Mouse (Mus musculus) kidney, embryonic 16.5 days (tissue): ENCODE results near the gene Aff3. TPM values are rescaled to one million over a fixed set of nuclear protein-coding genes. Genes with fewer than 3 reads are reported as not detected.
"Not testable (repeated sequence)": the region's sequence is repeated elsewhere in the genome, so short reads cannot be mapped to it uniquely, and the experiment has no call there.

Source experiments
- ATAC-seq: fragments of 200-750 bp; cut with Nextera tagmentation; 2 replicates; pipeline ENCODE4 v1.8.0; 2017; ENCODE audit warnings: moderate TSS enrichment; ENCODE audit not compliant: low FRiP score, low TSS enrichment
- H3K27ac ChIP-seq: fragments of 300-500 bp; sonication (generic); 2 replicates; pipeline ENCODE4 v1.5.1; 2014; ENCODE audit warnings: low read length
- H3K27me3 ChIP-seq: fragments of 300-500 bp; sonication (generic); 2 replicates; pipeline ENCODE4 v1.6.1; 2014; ENCODE audit warnings: low read length, control low read depth, mixed read lengths; ENCODE audit not compliant: insufficient read depth
- H3K36me3 ChIP-seq: fragments of 300-500 bp; sonication (generic); 2 replicates; pipeline ENCODE4 v1.6.1; 2014; ENCODE audit warnings: low read length, control low read depth, mixed read lengths; ENCODE audit not compliant: insufficient read depth
- H3K4me1 ChIP-seq: fragments of 300-500 bp; sonication (generic); 2 replicates; pipeline ENCODE4 v1.6.1; 2014; ENCODE audit warnings: low read length, control low read depth, mixed read lengths; ENCODE audit not compliant: insufficient read depth
- H3K4me2 ChIP-seq: fragments of 300-500 bp; sonication (generic); replicated peaks from 2 replicates; pipeline ENCODE4 v1.6.1; 2014; ENCODE audit warnings: low read depth, low read length
- H3K4me3 ChIP-seq: fragments of 300-500 bp; sonication (generic); 2 replicates; pipeline ENCODE4 v1.5.1; 2014; ENCODE audit warnings: mild to moderate bottlenecking, low read length
- H3K9ac ChIP-seq: fragments of 300-500 bp; sonication (generic); replicated peaks from 2 replicates; pipeline ENCODE4 v1.6.1; 2014; ENCODE audit warnings: low read length
- H3K9me3 ChIP-seq: fragments of 300-500 bp; sonication (generic); 2 replicates; pipeline ENCODE4 v1.6.1; 2016; ENCODE audit warnings: low read length, control low read depth
- WGBS: fragments of 180-500 bp; shearing (Covaris S2); extraction: QIAGEN DNeasy Blood & Tissue Kit; methylation state at CpG from one replicate; pipeline ENCODE4 v1.1.7; 2014; 5-methylcytosine and 5-hydroxymethylcytosine counted together
- polyA plus RNA-seq: library from polyadenylated mRNA; unstranded; fragments of >200 nt; fragmentation: Nextera tagmentation; extraction: Ambion mirVana; gene quantifications from 2 replicates; pipeline ENCODE4 v1.2.1, GENCODE M21; 2015

Gene Aff3
- polyA plus RNA-seq, 1 experiment from 2014 or later = 4.0 TPM

DNA sequence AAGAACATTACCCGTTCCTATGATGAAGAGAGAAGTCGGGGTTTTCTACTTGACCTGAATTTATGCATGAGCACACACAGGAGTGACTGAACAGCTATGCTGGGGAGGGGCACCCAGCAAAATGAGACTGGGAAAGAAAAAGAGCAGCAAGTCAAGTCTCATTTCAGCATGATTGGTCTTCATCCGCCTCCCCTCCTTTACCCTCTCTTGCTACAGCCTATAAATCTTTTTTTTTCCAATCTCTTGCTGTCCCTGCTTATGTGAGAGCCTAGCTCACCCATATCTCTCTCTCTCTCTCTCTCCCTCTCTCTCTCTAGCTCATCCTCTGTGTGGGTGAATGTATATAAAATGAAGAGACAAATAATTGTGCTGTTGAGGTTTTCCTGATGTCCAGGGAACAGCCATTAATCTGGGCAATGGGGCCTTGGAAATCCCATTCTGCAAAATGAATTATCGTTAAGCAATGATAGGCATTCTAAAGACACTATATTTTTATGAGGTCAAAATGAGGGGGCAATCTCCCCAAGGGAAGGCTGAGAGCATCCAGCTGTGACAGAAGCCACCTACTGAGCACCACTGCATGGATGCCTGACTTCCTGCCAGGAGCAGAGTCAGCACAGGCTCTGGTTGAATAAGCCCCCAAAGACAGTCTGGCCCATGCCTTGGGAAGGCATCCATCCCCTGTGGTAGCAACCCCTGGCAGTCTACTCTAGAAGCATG is 224.8 kb downstream of the Aff3 start:
- H3K9ac ChIP-seq = no peak overlapping the region
- peak overlapping the region; percentile 87 for H3K27ac ChIP-seq
- peaks cover 64% of the 10 kb centered on the region for H3K4me1 ChIP-seq
- ATAC-seq = peak; percentile 96
- H3K4me3 ChIP-seq = no peak overlapping the region
- H3K36me3 ChIP-seq = no peaks in the 10 kb centered on the region
- no peaks in the 10 kb centered on the region for H3K9me3 ChIP-seq
- peak overlapping the region; percentile 36 for H3K4me2 ChIP-seq
- no peaks in the 10 kb centered on the region for H3K27me3 ChIP-seq
- 10% methylated on average over 4 of the region's 4 CpGs for WGBS

DNA sequence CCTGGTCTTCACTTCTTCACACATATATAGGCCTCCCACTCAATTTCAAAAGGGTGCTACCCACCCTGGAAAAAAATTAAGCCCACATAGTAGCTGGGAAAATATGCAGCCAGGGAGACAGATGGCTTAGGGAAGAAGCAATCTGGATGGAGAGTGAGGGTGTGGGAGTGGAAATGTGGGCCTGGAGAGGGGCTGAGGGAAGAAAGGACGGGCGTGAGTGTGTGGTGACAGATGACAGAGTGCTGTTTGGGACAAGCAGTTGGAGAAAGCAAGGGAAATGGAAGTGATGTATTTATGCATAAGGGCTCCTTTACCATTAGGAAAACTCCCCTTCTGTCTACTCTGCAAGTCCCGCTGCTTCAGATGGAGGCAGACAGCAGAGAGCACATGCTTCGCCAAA is 226.3 kb downstream of the Aff3 start:
- Histone ChIP-seq H3K9ac (no peak overlapping the region), H3K27ac (peak overlapping the region; percentile 60; the same call in 1 of the 2 replicates), H3K4me3 (no peak overlapping the region), H3K36me3 (no peaks in the 10 kb centered on the region), H3K4me2 (no peak overlapping the region; the same call in 1 of the 2 replicates), H3K9me3 (no peaks in the 10 kb centered on the region), H3K4me1 (peaks cover 61% of the 10 kb centered on the region), H3K27me3 (no peaks in the 10 kb centered on the region)
- ATAC-seq = no peak
- 22% methylated on average over 4 of the region's 4 CpGs for WGBS

DNA sequence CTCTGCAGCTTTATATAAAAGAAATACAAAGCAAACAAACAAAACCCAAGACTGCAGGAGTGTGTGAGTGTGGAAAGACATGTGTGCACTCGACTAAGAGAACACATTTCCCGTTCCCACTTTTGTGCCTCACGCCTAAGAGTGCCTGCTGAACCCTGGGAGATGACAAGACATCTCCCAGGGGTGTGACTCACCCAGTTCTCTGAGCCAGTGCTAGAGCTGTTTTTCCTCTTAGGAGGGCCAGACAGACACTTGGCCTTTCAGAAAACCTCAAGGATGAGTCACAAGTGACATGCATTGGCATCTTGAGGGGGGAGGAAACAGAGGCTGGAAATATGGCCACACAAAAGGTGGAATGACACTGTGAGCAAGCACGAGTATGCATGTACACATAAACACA is 227.1 kb downstream of the Aff3 start:
- Histone ChIP-seq H3K27ac (no peak overlapping the region), H3K9ac (no peak overlapping the region), H3K36me3 (no peaks in the 10 kb centered on the region), H3K4me3 (no peak overlapping the region), H3K4me2 (no peak overlapping the region), H3K9me3 (no peaks in the 10 kb centered on the region), H3K27me3 (no peaks in the 10 kb centered on the region), H3K4me1 (peaks cover 55% of the 10 kb centered on the region)
- 59% methylated on average over 4 of the region's 4 CpGs for WGBS
- ATAC-seq = no peak

DNA sequence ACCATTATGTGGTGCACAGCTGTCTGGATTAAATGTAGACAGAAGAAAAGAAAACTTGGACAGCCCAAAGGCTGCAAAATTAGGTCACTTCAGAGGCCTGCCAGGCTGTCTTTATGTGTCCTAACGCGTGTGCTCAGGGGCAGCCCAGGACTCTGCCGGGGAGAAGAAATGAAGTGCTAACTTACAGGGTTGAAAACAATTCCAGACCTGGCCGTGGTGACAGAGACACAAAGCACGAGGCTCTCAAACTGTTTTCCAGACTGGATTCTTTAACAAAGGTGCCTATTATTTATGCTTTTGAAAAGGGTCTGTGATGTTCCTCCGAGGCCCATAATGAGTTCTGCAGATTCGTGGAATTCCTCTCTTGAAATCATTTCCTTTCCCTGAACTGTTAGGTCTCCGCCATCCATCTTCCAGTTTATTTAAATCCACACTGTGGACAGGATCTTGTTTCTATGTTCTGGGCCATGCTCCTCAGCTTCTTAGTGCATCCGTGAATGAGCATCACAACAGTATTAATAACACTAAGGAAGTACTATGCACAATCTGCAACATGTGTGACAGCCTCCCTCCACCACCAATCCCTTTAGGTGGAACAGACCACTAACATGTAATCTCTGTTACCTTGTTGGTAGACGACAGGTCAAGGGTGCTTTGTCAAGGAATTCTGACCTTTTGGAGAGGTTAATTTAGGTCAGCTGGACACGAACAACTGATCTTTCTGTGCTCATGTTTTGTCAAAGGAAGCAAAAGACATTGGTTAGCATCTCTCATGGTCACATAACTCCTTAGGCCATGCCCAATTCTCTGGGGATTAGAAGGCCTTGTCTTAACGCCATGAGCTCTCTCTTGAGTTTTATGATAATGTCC is 228.0 kb downstream of the Aff3 start:
- no peaks in the 10 kb centered on the region for H3K27me3 ChIP-seq
- H3K36me3 ChIP-seq = no peaks in the 10 kb centered on the region
- H3K4me2 ChIP-seq = no peak overlapping the region
- no peak overlapping the region for H3K27ac ChIP-seq
- no peak overlapping the region for H3K9ac ChIP-seq
- 35% methylated on average over 12 of the region's 12 CpGs for WGBS
- ATAC-seq = no peak
- no peak overlapping the region for H3K4me3 ChIP-seq
- H3K4me1 ChIP-seq = peaks cover 53% of the 10 kb centered on the region
- H3K9me3 ChIP-seq = no peaks in the 10 kb centered on the region

DNA sequence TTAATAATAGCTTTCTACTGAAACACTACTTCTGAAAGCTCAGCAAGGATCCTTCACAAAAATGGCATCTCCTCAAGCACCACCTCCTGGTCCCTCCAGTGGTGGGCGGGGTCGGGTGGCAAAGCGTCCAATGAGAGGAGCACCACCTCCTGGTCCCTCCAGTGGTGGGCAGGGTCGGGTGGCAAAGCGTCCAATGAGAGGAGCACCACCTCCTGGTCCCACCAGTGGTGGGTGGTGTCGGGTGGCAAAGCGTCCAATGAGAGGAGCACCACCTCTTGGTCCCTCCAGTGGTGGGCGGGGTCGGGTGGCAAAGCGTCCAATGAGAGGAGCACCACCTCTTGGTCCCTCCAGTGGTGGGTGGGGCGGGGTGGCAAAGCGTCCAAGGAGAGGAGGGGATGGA is 234.4 kb downstream of the Aff3 start:
- not testable (repeated sequence) for H3K4me3 ChIP-seq, H3K9me3 ChIP-seq, H3K9ac ChIP-seq, H3K27me3 ChIP-seq, H3K36me3 ChIP-seq, H3K27ac ChIP-seq, H3K4me2 ChIP-seq, ATAC-seq
- H3K4me1 ChIP-seq = peaks cover 16% of the 10 kb centered on the region
- 92% methylated on average over 12 of the region's 12 CpGs for WGBS

DNA sequence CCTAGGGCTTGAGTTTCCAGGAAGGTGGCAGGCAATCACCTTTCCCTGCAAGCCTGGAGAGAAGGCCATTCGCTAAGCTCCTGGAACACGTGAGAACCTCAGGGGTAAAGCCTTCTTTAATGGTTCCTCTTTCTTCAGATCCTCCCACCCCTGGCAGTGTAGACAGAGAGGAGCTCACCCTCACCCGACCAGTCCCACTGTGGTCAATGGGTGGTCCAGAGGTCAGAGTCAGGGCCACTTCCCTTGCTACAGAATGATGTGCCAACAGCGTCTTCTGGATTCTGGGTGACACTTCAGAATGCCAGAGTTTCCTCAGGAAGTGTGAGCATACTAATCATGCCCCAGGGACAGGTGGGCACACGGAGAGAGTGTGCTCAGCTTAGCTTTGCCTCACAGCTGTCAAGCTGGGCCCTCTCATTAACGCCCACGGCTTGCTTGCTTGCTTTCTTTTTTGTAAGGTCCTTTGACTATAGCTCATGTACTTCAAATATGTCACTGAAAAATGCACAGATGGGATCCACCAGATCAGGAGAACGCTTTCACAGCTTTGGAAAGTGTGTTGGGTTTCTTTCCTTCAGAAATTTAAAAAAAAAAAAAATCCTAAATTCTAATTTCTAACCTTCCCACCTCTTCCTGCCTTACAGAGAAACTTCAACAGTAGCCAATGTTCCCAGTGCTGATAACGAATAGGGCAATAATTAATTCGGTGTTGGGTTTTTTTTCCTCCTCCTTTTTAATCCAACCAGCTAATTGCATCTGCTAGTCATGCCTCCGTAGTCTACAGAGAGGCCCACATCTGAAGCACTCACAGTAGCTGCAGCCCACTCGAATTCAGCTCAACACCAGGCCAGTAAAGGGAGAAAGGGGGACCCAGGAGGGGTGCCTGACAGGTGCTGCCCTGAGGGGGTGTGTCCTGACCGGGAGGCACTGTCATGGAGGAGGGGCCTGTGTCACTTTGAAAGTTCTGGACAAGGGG is 235.8 kb downstream of the Aff3 start:
- ATAC-seq = peak; percentile 55
- no peak overlapping the region for H3K9ac ChIP-seq
- no peaks in the 10 kb centered on the region for H3K27me3 ChIP-seq
- H3K36me3 ChIP-seq = no peaks in the 10 kb centered on the region
- peak overlapping the region; percentile 49; the same call in 1 of the 2 replicates for H3K27ac ChIP-seq
- peaks cover 18% of the 10 kb centered on the region for H3K4me1 ChIP-seq
- WGBS = 35% methylated on average over 13 of the region's 13 CpGs
- no peak overlapping the region for H3K4me2 ChIP-seq
- no peak overlapping the region for H3K4me3 ChIP-seq
- H3K9me3 ChIP-seq = no peaks in the 10 kb centered on the region

DNA sequence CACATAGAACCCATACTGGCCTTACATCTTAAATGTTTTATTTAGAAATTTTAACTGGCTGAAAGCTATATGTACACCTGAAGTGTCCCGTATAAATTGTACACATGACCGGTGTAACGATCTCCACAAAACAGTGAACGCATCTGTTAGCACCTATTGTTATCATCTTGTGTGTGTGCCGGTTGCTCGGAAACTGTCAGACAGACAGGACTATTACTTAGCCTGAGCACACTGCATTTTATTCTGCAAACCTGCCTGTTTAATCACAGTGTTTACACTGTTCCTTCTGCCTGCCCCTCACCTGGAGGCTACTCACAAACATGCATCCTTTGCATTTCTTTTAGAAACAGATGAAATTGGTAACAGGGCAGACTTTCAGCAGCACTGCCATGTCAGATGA is 241.8 kb downstream of the Aff3 start:
- ATAC-seq = no peak
- peaks cover 14% of the 10 kb centered on the region for H3K4me1 ChIP-seq
- H3K4me3 ChIP-seq = no peak overlapping the region
- no peak overlapping the region for H3K9ac ChIP-seq
- H3K4me2 ChIP-seq = no peak overlapping the region
- 92% methylated on average over 6 of the region's 6 CpGs for WGBS
- no peaks in the 10 kb centered on the region for H3K9me3 ChIP-seq
- H3K27ac ChIP-seq = no peak overlapping the region
- H3K36me3 ChIP-seq = no peaks in the 10 kb centered on the region
- no peaks in the 10 kb centered on the region for H3K27me3 ChIP-seq

DNA sequence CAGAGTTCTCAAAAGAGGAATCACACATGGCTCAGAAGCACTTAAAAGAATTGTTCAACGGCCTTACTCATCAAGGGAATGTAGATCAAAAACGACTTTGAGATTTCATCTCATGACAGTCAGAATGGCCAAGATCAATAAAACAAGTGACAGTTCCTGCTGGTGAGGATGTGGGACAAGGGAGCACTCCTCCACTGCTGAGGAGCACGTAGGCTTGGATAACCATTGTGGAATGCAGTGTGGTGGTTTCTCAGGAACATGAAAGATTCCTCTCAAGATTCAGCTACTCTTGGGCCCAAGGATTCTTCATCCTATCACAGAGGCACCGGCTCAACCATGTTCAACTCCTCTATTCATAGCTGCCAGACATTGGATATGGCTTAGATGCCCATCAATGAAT is 245.4 kb downstream of the Aff3 start:
- Histone ChIP-seq H3K27ac (no peak overlapping the region), H3K4me3 (no peak overlapping the region), H3K4me1 (peaks cover 10% of the 10 kb centered on the region; the same call in 1 of the 2 replicates), H3K36me3 (no peaks in the 10 kb centered on the region), H3K9me3 (no peaks in the 10 kb centered on the region), H3K4me2 (no peak overlapping the region), H3K9ac (no peak overlapping the region), H3K27me3 (no peaks in the 10 kb centered on the region)
- 80% methylated on average over 4 of the region's 4 CpGs for WGBS
- no peak for ATAC-seq

DNA sequence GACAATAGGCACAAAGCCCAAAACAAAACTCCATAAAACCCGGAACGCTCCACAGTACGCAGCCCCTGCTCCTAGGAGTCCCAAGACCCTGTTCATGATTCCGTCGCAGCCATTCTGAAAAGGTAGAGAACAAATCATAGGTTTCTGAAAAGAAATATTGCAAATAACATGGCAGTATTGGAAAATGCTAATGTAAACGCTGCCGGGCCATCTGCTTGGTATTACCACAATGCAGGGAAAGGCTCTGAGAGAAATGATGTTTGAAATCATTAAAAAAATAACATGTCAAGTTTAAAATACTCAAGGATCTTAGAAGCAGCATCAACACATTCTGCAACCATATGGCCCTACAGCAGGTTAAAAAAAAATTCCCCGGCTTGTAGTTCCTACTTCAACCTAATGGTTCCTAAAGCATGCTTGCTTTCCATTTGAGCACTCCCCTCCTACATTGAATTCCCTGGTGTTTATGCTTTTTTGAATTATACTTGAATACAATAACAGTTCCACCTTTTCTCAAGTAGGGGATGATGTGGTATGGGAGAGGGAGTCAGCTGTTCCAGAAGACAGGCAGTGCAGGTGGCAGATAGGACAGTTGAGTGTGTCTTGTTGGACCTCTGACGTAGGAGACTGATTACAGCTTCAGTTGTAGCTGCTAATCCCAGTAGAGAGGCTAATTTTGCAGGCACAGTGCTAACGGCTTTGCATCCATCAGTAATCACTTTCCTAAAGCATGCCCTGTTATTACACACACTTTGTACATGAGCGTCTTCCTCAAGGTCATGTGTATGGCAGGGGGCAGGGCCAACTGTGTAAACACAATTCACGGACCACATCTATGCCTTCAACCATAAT is 246.3 kb downstream of the Aff3 start:
- WGBS = 77% methylated on average over 12 of the region's 12 CpGs
- H3K9ac ChIP-seq = no peak overlapping the region
- H3K27ac ChIP-seq = no peak overlapping the region
- ATAC-seq = no peak
- peaks cover 2% of the 10 kb centered on the region; the same call in 1 of the 2 replicates for H3K4me1 ChIP-seq
- H3K36me3 ChIP-seq = no peaks in the 10 kb centered on the region
- no peak overlapping the region for H3K4me2 ChIP-seq
- no peak overlapping the region for H3K4me3 ChIP-seq
- H3K9me3 ChIP-seq = no peaks in the 10 kb centered on the region
- no peaks in the 10 kb centered on the region for H3K27me3 ChIP-seq
